Mouse (Mus musculus) MEL (cell line): ENCODE measurements around the gene Nkx1-1. TPM values are rescaled to one million over a fixed set of nuclear protein-coding genes. Genes with fewer than 3 reads are reported as not detected.

Source experiments
- DNase-seq: peaks from one replicate; pipeline ENCODE4 v3.0.0; 2011; ENCODE audit warnings: low read depth, low spot score
- H3K27ac ChIP-seq: 2 replicates; pipeline ENCODE4 v1.5.1; 2012; ENCODE audit warnings: low read depth, mild to moderate bottlenecking, control low read depth, low read length, moderate library complexity; ENCODE audit not compliant: control insufficient read depth
- H3K27me3 ChIP-seq, 2 experiments: fragments of 150-350 bp in 1 of 2; sonication (generic) in 1 of 2; 2 replicates each; pipeline ENCODE4 v1.6.1; 2012; ENCODE audit warnings: low read length in 2 of 2, mild to moderate bottlenecking in 2 of 2, improper control_type of control experiment in 1 of 2, moderate library complexity in 1 of 2; ENCODE audit not compliant: insufficient read depth in 2 of 2, control insufficient read depth in 1 of 2
- H3K36me3 ChIP-seq, 2 experiments: 2 replicates each; pipeline ENCODE4 v1.6.1; 2012 to 2014; ENCODE audit warnings: low read length in 2 of 2, improper control_type of control experiment in 1 of 2, inconsistent platforms in 1 of 2, mild to moderate bottlenecking in 1 of 2; ENCODE audit not compliant: insufficient read depth in 2 of 2, control insufficient read depth in 1 of 2
- H3K4me1 ChIP-seq, 2 experiments: fragments of 150-350 bp in 1 of 2; sonication (generic) in 1 of 2; 2 replicates each; pipeline ENCODE4 v1.6.1; 2012; ENCODE audit warnings: low read length in 2 of 2, improper control_type of control experiment in 1 of 2, mild to moderate bottlenecking in 1 of 2; ENCODE audit not compliant: insufficient read depth in 2 of 2, control insufficient read depth in 1 of 2
- H3K4me3 ChIP-seq, 2 experiments: fragments of 150-350 bp in 1 of 2; sonication (generic) in 1 of 2; 2 replicates each; pipeline ENCODE4 v1.5.1; 2012; ENCODE audit warnings: low read depth in 2 of 2, low read length in 2 of 2, mild to moderate bottlenecking in 2 of 2, moderate library complexity in 2 of 2, control low read depth in 1 of 2, improper control_type of control experiment in 1 of 2; ENCODE audit not compliant: control insufficient read depth in 1 of 2, insufficient read depth in 1 of 2
- H3K79me2 ChIP-seq: 2 replicates; pipeline ENCODE4 v1.6.1; 2012; ENCODE audit warnings: mild to moderate bottlenecking, low read length, moderate library complexity; ENCODE audit not compliant: control insufficient read depth, poor library complexity, insufficient read depth
- H3K9ac ChIP-seq: 2 replicates; pipeline ENCODE4 v1.6.1; 2012; ENCODE audit warnings: low read depth, mild to moderate bottlenecking, control low read depth, low read length, moderate library complexity; ENCODE audit not compliant: control insufficient read depth, poor library complexity, severe bottlenecking
- H3K9me3 ChIP-seq: fragments of 150-350 bp; sonication (generic); replicated peaks from 2 replicates; pipeline ENCODE4 v1.6.1; 2012; ENCODE audit warnings: mild to moderate bottlenecking, low read length, improper control_type of control experiment, moderate library complexity; ENCODE audit not compliant: insufficient read depth
- GABPA ChIP-seq: IDR thresholded peaks from 2 replicates; pipeline ENCODE4 v1.6.1; 2012; ENCODE audit warnings: low read depth, mild to moderate bottlenecking, inconsistent platforms, low read length, improper control_type of control experiment, moderate library complexity
- MAFK ChIP-seq: IDR thresholded peaks from 2 replicates; pipeline ENCODE4 v1.6.1; 2011; ENCODE audit warnings: low read depth, mild to moderate bottlenecking, low read length, improper control_type of control experiment, borderline replicate concordance
- MAX ChIP-seq: IDR thresholded peaks from 2 replicates; pipeline ENCODE4 v1.6.1; 2011; ENCODE audit warnings: low read length, improper control_type of control experiment
- MAZ ChIP-seq: IDR thresholded peaks from 2 replicates; pipeline ENCODE4 v1.6.1; 2012; ENCODE audit warnings: low read depth, mild to moderate bottlenecking, inconsistent platforms, low read length, improper control_type of control experiment
- MEF2A ChIP-seq: IDR thresholded peaks from 2 replicates; pipeline ENCODE4 v1.6.1; 2014; ENCODE audit warnings: low read depth, mild to moderate bottlenecking, inconsistent platforms, low read length, improper control_type of control experiment; ENCODE audit not compliant: poor library complexity, insufficient replicate concordance, severe bottlenecking; ENCODE audit errors: extremely low read depth
- MYB ChIP-seq: IDR thresholded peaks from 2 replicates; pipeline ENCODE4 v1.6.1; 2011; ENCODE audit warnings: mild to moderate bottlenecking, low read depth, low read length, improper control_type of control experiment
- NELFE ChIP-seq: IDR thresholded peaks from 2 replicates; pipeline ENCODE4 v1.6.1; 2011; ENCODE audit warnings: low read depth, low read length, improper control_type of control experiment
- SIN3A ChIP-seq: IDR thresholded peaks from 2 replicates; pipeline ENCODE4 v1.6.1; 2012; ENCODE audit warnings: low read length, improper control_type of control experiment, inconsistent platforms
- SMC3 ChIP-seq: IDR thresholded peaks from 2 replicates; pipeline ENCODE4 v1.6.1; 2011; ENCODE audit warnings: low read depth, low read length, improper control_type of control experiment
- ZC3H11A ChIP-seq: IDR thresholded peaks from 2 replicates; pipeline ENCODE4 v1.6.1; 2012; ENCODE audit warnings: low read depth, mild to moderate bottlenecking, inconsistent platforms, low read length, improper control_type of control experiment
- ZMIZ1 ChIP-seq: IDR thresholded peaks from 2 replicates; pipeline ENCODE4 v1.6.1; 2012; ENCODE audit warnings: low read depth, mild to moderate bottlenecking, inconsistent platforms, low read length, improper control_type of control experiment, moderate library complexity
- ZNF384 ChIP-seq: IDR thresholded peaks from 2 replicates; pipeline ENCODE4 v1.6.1; 2012; ENCODE audit warnings: low read depth, mild to moderate bottlenecking, inconsistent platforms, low read length, improper control_type of control experiment
- polyA plus RNA-seq, 2 experiments: library from polyadenylated mRNA; stranded (reverse) in 1 of 2; unstranded in 1 of 2; fragments of >175 nt in 1 of 2; fragments of >200 nt in 1 of 2; gene quantifications; 2 replicates each; pipeline versions ENCODE4 v1.2.1 to v1.2.4; 2012; ENCODE audit warnings: low replicate concordance in 2 of 2, low read depth in 1 of 2; ENCODE audit not compliant: insufficient read length in 2 of 2, insufficient read depth in 1 of 2, missing spikeins in 1 of 2
- total RNA-seq: library from RNA; depleted of rRNA; stranded (reverse); fragments of 300-350 nt; gene quantifications from 2 replicates; pipeline ENCODE4 v1.2.3, GENCODE M21; 2012

The Nkx1-1 gene
- total and polyA plus RNA-seq, 3 experiments: not detected

- TF ChIP-seq ZNF384 (no peak), MYB (no peak), GABPA (no peak), MEF2A (no peak), ZMIZ1 (no peak)
- no peak for DNase-seq
- Histone ChIP-seq H3K36me3 (no peaks in the 10 kb centered on the region), H3K4me1 (no peaks in the 10 kb centered on the region), H3K4me3 (no peak overlapping the region), H3K9ac (no peak overlapping the region), H3K79me2 (no peaks in the 10 kb centered on the region), H3K9me3 (no peaks in the 10 kb centered on the region), H3K27ac (no peak overlapping the region), H3K27me3 (no peaks in the 10 kb centered on the region)
Measured at GRCm38 (mm10) chr5:33432057-33432935, 1.5 kb downstream of the Nkx1-1 start.

GRCm38 (mm10) chr5:33431173-33432005 lies 2.4 kb downstream of the Nkx1-1 start:
- no peak overlapping the region for H3K9ac ChIP-seq
- TF ChIP-seq SIN3A (no peak), ZC3H11A (no peak), SMC3 (no peak), MAZ (no peak), GABPA (no peak), MAX (no peak), NELFE (no peak), MYB (no peak), MAFK (no peak)
- no peaks in the 10 kb centered on the region for H3K27me3 ChIP-seq
- no peaks in the 10 kb centered on the region for H3K79me2 ChIP-seq
- H3K36me3 ChIP-seq: no peaks in the 10 kb centered on the region
- no peaks in the 10 kb centered on the region for H3K4me1 ChIP-seq
- no peak overlapping the region for H3K4me3 ChIP-seq
- H3K27ac ChIP-seq: no peak overlapping the region
- no peaks in the 10 kb centered on the region for H3K9me3 ChIP-seq
- DNase-seq: no peak
